Mouse (Mus musculus) lung, postnatal 0 days (tissue): Measurements from ENCODE around the gene Dcst1.

Experiments
- CTCF ChIP-seq: IDR thresholded peaks from 2 replicates; pipeline ENCODE4 v1.5.1; 2016; ENCODE audit warnings: antibody characterized with exemption, mild to moderate bottlenecking
- EP300 ChIP-seq: IDR thresholded peaks from 2 replicates; pipeline ENCODE4 v1.6.1; 2016; ENCODE audit warnings: antibody characterized with exemption, mild to moderate bottlenecking, control low read depth

GRCm38 (mm10) chr3:89315930-89316831, 48.9 kb downstream of the Dcst1 start:
- TF ChIP-seq CTCF (no peak), EP300 (no peak)
